Mouse (Mus musculus): ENCODE measurements at regions not wholly inside any gene's neighbourhood (a gene's known extent, or its start where the extent isn't known, plus 50 kb on each side); places are given as distances from the start of the nearest gene placed in this dataset.
A peak's percentile ranks its signal among the peaks of the same experiment; 100 is the strongest.

GRCm38 (mm10) chr3:136449364-136449763 lies 123.5 kb upstream of the Bank1 start:
- DNase-seq (ENCODE audit: low spot score in 2 of 2) = no peak

- no peak for DNase-seq (ENCODE audit: low spot score in 2 of 2)
Measured at GRCm38 (mm10) chr3:136444598-136444997, 118.7 kb upstream of the Bank1 start.

DNA sequence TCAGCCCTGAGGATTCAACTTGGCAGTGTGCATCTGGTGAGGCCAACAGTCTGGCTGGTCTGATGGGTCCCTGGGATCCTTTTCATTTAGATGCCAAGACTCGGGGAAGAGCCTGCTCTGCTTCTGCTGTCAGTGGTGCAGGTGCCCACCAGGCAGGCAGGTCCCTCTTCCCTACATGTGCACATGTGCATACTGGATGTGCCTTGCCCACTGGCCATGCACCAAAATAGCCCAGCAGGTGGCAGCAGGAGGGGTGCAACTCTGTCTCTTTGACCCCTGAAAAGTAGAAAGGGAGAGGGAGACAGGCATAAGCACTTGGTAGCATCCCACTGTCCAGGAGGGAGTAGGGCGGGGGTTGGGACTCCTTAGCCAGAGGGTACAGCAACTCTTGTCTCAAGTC lies 116.2 kb upstream of the Bank1 start:
- DNase-seq (ENCODE audit: low spot score in 2 of 2) = no peak

- no peak for DNase-seq (ENCODE audit: low spot score in 2 of 2)
Measured at GRCm38 (mm10) chr3:136439907-136440645, 114.2 kb upstream of the Bank1 start.

- no peak for DNase-seq (ENCODE audit: low spot score in 2 of 2)
Measured at GRCm38 (mm10) chr3:136439350-136439749, 113.5 kb upstream of the Bank1 start.

- DNase-seq (ENCODE audit: low spot score in 2 of 2) = no peak
Measured at GRCm38 (mm10) chr3:136434407-136434806, 108.5 kb upstream of the Bank1 start.

- DNase-seq (ENCODE audit: low spot score in 2 of 2) = no peak
Measured at GRCm38 (mm10) chr3:136432072-136432471, 106.2 kb upstream of the Bank1 start.

GRCm38 (mm10) chr3:136427427-136427826 lies 101.6 kb upstream of the Bank1 start:
- DNase-seq (ENCODE audit: low spot score in 2 of 2) = no peak

- DNase-seq (ENCODE audit: low spot score in 2 of 2) = no peak
Measured at GRCm38 (mm10) chr3:136426539-136427194, 100.8 kb upstream of the Bank1 start.

DNA sequence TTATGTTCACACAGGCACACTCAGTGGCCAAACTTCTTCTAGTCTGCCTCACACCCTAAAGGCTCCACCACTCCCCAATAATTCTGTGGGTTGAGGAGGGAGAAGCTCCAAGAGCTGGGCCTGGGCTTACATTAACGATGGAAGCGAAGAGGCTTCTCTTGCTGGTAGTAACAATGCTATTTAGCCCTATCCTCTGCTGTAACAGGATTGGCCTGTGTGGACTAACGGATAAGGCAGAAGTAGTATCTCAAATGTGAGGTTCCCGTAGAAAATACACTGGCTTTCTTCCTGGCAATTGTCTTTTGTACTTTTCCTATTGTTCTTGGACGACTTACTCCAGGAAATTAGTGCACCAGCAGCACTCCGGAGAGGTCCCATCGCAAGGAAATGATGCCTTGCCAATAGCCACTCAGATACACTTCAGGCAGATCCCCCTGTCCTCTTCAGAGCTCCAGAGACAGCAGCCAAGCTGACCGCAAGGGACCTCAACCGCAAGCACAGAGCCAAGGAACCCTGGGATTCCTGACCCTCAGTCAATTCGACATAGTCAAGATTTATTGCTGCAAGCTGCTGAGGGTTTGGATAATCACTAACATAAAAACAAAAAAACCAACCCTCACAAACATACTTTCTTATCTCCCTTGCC lies 96.2 kb upstream of the Bank1 start:
- no peak for DNase-seq (ENCODE audit: low spot score in 2 of 2)

GRCm38 (mm10) chr3:136405606-136406005 lies 79.7 kb upstream of the Bank1 start:
- peak; percentile 34 for DNase-seq (ENCODE audit: low spot score in 2 of 2)

GRCm38 (mm10) chr3:136383282-136383681 lies 57.4 kb upstream of the Bank1 start:
- peak; percentile 3 to 21 for DNase-seq (ENCODE audit: low spot score in 2 of 2)

DNA sequence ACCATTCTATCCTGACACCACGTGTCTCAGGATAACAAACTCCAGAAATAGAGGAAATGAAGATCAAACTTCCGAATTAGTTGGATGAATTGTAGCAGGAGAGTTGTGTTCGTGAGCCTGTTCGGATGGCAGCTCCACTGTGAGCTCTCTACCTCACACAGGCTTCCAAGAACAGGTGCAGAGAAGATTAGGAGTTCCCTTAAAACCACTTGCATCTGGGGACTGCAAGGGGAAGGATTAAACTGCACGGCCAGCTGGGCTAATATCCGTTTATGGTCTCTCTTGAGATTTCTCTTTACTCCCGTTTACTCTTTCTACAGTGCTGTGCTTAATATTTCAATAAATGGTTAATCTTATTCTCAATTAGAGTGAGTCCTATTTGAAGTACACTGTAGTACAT lies 54.8 kb upstream of the Bank1 start:
- no peak for DNase-seq (ENCODE audit: low spot score in 2 of 2)

DNA sequence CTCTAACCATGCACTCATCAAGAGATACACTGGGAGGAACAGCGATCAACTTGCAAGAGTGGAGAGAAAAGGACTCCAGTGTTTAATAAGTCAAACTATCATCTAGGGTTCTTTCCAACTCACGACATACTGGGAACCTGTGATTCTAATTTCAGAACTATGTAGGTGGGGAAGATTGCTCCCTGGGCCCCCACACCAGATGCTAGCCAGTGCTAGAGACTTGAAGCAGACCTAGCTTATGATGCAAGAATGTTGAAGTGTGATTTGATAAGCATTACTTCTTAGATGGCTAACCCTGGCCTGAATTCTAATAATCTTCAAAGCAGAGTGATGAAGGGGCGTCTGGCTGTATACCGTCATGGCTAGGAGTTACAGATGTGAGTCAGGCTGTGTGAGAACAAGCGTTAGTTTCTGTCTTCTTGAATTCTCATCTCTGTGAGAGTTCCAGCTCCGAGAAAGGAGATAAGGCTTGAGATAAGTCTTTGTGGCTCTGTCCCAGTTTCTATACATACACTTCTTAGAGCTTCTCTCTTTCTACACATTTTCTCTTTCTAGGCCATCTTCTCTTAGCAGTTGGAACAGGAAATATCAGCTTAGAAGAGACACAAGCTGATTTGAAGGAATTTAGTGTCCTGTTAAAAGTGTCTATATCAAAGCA lies 54.0 kb upstream of the Bank1 start:
- peak in 1 of 2 experiments; percentile 10 for DNase-seq (ENCODE audit: low spot score in 2 of 2)

DNA sequence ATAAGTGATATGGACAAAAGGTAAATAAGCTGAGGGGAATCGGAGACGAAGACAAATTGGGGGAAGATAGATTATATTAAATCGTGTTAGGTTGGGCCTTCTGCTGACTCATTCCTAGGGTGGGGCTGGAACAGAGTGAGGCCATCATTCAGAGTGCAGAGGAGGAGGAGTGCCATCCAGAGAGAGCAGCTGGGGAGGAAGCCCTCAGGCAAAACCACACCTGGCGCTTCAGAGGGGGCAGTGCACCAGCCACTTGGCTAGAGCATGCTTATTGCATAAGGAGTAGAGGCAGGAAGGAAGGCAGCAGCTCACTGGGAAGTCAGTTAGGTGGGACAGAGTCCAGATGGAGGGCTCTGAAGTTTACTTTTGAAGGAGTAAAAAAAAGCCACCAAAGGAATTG lies 51.0 kb upstream of the Bank1 start:
- no peak for DNase-seq (ENCODE audit: low spot score in 2 of 2)

Measured in layer of hippocampus, adult 8-10 months (tissue).